Mouse (Mus musculus) limb, embryonic 15.5 days (tissue): ENCODE measurements around the gene Sorcs3. TPM values are rescaled to one million over a fixed set of nuclear protein-coding genes. Genes with fewer than 3 reads are reported as not detected.

Experiments used
- ATAC-seq: fragments of 200-750 bp; cut with Nextera tagmentation; 2 replicates; pipeline ENCODE4 v1.8.0; 2017; ENCODE audit warnings: low read depth, moderate TSS enrichment; ENCODE audit not compliant: insufficient number of reproducible peaks, low FRiP score, low TSS enrichment
- H3K27ac ChIP-seq: fragments of 300-500 bp; sonication (generic); 2 replicates; pipeline ENCODE4 v1.5.1; 2015; ENCODE audit warnings: moderate library complexity, mild to moderate bottlenecking, inconsistent platforms
- H3K27me3 ChIP-seq: fragments of 300-500 bp; sonication (generic); 2 replicates; pipeline ENCODE4 v1.6.1; 2015; ENCODE audit warnings: inconsistent platforms
- H3K36me3 ChIP-seq: fragments of 300-500 bp; sonication (generic); 2 replicates; pipeline ENCODE4 v1.6.1; 2015; ENCODE audit warnings: inconsistent platforms
- H3K4me1 ChIP-seq: fragments of 300-500 bp; sonication (generic); 2 replicates; pipeline ENCODE4 v1.6.1; 2015; ENCODE audit warnings: inconsistent platforms
- H3K4me2 ChIP-seq: fragments of 300-500 bp; sonication (generic); 2 replicates; pipeline ENCODE4 v1.6.1; 2015; ENCODE audit warnings: mild to moderate bottlenecking, inconsistent platforms
- H3K4me3 ChIP-seq: fragments of 300-500 bp; sonication (generic); 2 replicates; pipeline ENCODE4 v1.5.1; 2015; ENCODE audit warnings: mild to moderate bottlenecking, inconsistent platforms
- H3K9ac ChIP-seq: fragments of 300-500 bp; sonication (generic); 2 replicates; pipeline ENCODE4 v1.6.1; 2015; ENCODE audit warnings: inconsistent platforms
- H3K9me3 ChIP-seq: fragments of 300-500 bp; sonication (generic); 2 replicates; pipeline ENCODE4 v1.6.1; 2016; ENCODE audit warnings: inconsistent platforms
- WGBS: fragments of 180-500 bp; shearing (Covaris S2); methylation state at CpG from one replicate; pipeline ENCODE4 v1.1.7; 2015; 5-methylcytosine and 5-hydroxymethylcytosine counted together
- polyA plus RNA-seq: library from polyadenylated mRNA; unstranded; fragments of >200 nt; fragmentation: Nextera tagmentation; extraction: Ambion mirVana; gene quantifications from 2 replicates; pipeline ENCODE4 v1.2.1, GENCODE M21; 2015

Gene Sorcs3
- polyA plus RNA-seq, 1 experiment from 2014 or later = 1.9 TPM

DNA sequence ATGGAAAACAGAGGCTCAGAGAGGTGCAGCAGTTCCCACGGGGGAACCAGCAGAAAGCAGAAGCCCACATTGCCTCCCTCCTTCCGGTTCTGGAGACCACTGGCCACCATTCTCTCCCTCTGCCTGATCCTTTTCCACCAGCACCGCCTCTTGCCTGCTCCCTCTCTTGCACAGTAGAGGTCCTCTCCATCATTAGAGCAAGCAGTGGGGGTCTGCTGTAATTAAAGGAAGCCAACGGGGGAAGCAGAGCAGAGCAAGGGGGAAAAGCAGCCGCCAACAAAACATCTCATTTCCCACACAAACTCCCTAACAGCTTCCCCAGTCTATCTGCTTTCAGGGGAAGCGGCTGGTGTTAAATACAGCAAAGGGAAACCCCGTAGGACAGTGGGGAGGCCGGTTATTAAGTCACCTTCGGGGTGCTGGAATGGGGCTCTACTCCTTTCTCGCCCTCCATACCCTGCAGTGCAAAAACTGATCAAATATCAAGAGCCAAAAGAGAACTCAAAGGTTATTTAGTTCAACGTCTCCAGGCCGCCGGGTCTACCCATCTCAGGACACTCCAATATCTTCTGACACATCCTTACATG lies 32.1 kb downstream of the Sorcs3 start:
- H3K4me2 ChIP-seq = no peak overlapping the region
- ATAC-seq = no peak
- no peak overlapping the region for H3K27ac ChIP-seq
- no peaks in the 10 kb centered on the region for H3K9me3 ChIP-seq
- no peaks in the 10 kb centered on the region for H3K36me3 ChIP-seq
- H3K4me1 ChIP-seq = no peaks in the 10 kb centered on the region
- H3K4me3 ChIP-seq = no peak overlapping the region
- no peaks in the 10 kb centered on the region for H3K27me3 ChIP-seq
- no peak overlapping the region for H3K9ac ChIP-seq
- 40% methylated on average over 13 of the region's 13 CpGs for WGBS

DNA sequence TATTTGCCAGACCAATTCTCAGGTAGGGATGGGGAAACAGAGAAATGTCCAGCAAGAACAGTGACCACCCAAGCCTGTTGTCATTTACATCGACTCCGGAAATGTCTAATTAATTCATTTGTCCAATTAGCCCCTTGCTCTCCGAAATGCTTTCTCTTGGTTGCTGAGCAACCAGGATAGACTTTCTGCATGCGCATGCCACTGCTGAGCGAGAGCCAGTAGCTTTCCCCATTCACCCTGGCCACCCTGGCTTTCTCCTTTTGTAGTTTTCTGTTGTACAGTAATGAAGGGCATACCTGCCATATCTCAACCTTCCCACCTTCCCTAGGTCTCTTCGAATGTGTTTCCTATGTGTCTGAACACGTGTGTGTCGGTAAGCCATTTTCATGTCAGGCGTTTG lies 32.6 kb downstream of the Sorcs3 start:
- Histone ChIP-seq H3K9me3 (no peaks in the 10 kb centered on the region), H3K4me2 (no peak overlapping the region), H3K4me3 (no peak overlapping the region), H3K27me3 (no peaks in the 10 kb centered on the region), H3K4me1 (no peaks in the 10 kb centered on the region), H3K36me3 (no peaks in the 10 kb centered on the region), H3K27ac (no peak overlapping the region), H3K9ac (no peak overlapping the region)
- WGBS = 75% methylated on average over 9 of the region's 9 CpGs
- ATAC-seq = no peak

DNA sequence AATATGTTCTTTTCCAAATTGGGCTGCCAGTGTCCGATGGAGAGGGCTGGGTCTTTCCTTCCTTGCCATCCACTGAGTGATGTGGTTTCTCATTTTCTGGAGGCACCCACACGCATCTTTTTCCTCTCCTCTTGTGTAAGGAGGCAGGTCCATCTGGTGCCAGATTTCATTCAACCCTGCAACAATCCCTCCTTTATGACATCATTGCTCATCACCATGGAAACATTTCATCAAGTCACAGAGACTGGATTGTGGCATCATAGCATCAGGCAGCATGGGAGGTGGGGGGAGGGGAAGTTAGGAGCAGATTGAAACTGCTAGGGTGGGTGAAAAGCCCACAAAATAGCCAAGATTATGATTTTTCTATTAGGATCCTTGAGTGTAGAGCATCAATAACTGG lies 35.1 kb downstream of the Sorcs3 start:
- no peaks in the 10 kb centered on the region for H3K36me3 ChIP-seq
- no peak overlapping the region for H3K4me2 ChIP-seq
- no peak overlapping the region for H3K9ac ChIP-seq
- 60% methylated on average over 2 of the region's 2 CpGs for WGBS
- no peaks in the 10 kb centered on the region for H3K27me3 ChIP-seq
- no peak overlapping the region for H3K4me3 ChIP-seq
- H3K27ac ChIP-seq = no peak overlapping the region
- no peaks in the 10 kb centered on the region for H3K4me1 ChIP-seq
- ATAC-seq = no peak
- no peaks in the 10 kb centered on the region for H3K9me3 ChIP-seq

DNA sequence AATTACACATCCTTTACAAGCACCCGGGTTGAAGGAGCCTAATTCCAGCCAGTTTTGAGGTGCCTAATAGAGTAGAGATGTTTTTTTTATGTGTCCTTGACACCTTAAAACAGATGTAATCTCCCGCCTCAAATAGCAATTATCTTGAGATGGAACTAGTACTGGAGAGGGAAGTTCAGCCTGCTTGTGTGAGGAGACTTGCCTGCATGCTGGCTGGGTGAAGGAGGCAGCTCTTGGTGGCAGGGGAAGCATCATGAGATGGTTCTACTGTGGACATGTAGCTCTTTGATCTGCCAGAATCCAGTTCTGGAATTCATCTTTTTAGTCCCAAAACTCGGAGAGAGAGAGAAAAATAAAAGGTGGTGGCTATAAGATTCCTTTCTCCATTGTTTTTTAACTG lies 38.2 kb downstream of the Sorcs3 start:
- Histone ChIP-seq H3K9ac (no peak overlapping the region), H3K27ac (no peak overlapping the region), H3K4me3 (no peak overlapping the region), H3K9me3 (no peaks in the 10 kb centered on the region), H3K4me1 (no peaks in the 10 kb centered on the region), H3K27me3 (no peaks in the 10 kb centered on the region), H3K4me2 (no peak overlapping the region), H3K36me3 (no peaks in the 10 kb centered on the region)
- 44% methylated on average over 3 of the region's 3 CpGs for WGBS
- ATAC-seq = no peak

DNA sequence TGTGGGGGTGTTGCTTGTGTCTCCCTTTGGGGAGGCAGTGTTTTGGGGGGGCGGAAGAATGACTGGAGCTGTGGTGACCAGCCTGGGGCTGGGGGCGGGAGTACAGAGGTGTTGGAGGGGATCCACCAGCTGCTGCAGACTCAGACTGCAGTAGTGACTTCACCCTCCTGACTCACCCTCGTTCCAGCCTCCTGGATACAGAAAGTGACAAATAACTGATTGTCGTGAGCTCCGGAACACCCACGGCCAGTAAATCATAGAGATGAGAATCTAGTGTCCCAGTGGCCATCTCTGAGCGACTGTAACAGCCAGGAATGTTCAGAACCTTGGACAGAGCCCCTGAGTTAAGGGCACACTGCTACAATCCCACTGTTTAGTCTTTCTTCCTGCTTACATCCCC lies 53.4 kb downstream of the Sorcs3 start:
- Histone ChIP-seq H3K4me2 (no peak overlapping the region), H3K36me3 (no peaks in the 10 kb centered on the region), H3K9ac (no peak overlapping the region), H3K9me3 (no peaks in the 10 kb centered on the region), H3K4me1 (no peaks in the 10 kb centered on the region), H3K4me3 (no peak overlapping the region), H3K27ac (no peak overlapping the region), H3K27me3 (no peaks in the 10 kb centered on the region)
- ATAC-seq = no peak
- 63% methylated on average over 7 of the region's 7 CpGs for WGBS

DNA sequence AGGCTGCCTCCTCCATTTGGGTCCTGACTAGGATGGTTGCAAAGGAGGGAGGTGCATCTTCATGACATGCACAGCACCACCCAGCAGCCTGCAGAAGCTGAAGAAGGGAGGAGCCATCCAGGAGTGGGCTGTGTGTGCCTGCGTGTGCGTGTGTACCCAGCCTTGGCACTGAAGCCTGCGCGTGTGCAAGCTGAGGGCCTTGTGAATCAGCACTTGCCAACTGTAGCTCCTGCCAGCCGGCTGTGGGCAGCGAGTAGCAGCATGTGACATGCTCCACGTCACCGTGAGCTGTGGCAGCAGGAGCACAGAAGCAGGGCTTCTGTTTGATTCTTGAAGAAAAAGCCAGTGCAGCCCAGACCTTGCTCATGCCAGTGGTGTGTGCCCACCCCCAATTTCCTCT lies 54.8 kb downstream of the Sorcs3 start:
- no peak for ATAC-seq
- H3K4me1 ChIP-seq = no peaks in the 10 kb centered on the region
- H3K27ac ChIP-seq = no peak overlapping the region
- H3K9me3 ChIP-seq = no peaks in the 10 kb centered on the region
- no peak overlapping the region for H3K9ac ChIP-seq
- no peak overlapping the region for H3K4me3 ChIP-seq
- H3K27me3 ChIP-seq = no peaks in the 10 kb centered on the region
- H3K36me3 ChIP-seq = no peaks in the 10 kb centered on the region
- no peak overlapping the region for H3K4me2 ChIP-seq
- 84% methylated on average over 8 of the region's 8 CpGs for WGBS

DNA sequence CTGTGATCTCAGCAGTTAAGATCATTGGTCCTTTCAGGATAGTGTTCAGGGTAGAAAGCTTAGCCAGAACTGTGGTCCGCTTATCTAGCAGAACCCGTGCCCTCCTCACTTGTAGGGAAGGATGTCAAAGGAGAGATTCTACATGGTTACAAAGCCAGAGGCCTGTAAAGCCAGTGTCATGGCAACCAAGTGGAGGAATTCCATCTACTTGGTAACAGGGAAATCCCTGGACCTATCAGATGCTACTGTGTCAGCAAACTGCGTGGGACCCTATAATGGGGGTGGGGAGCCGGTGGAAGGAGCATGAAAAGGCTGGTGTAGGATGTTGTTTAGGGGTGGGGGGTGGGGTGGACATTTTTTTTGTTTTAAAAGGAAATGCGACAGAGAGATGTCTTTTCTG lies 57.9 kb downstream of the Sorcs3 start:
- H3K4me1 ChIP-seq = no peaks in the 10 kb centered on the region
- H3K9me3 ChIP-seq = no peaks in the 10 kb centered on the region
- no peak overlapping the region for H3K27ac ChIP-seq
- H3K4me3 ChIP-seq = no peak overlapping the region
- 83% methylated on average over 5 of the region's 5 CpGs for WGBS
- no peaks in the 10 kb centered on the region for H3K27me3 ChIP-seq
- H3K9ac ChIP-seq = no peak overlapping the region
- no peak overlapping the region for H3K4me2 ChIP-seq
- ATAC-seq = no peak
- H3K36me3 ChIP-seq = no peaks in the 10 kb centered on the region

DNA sequence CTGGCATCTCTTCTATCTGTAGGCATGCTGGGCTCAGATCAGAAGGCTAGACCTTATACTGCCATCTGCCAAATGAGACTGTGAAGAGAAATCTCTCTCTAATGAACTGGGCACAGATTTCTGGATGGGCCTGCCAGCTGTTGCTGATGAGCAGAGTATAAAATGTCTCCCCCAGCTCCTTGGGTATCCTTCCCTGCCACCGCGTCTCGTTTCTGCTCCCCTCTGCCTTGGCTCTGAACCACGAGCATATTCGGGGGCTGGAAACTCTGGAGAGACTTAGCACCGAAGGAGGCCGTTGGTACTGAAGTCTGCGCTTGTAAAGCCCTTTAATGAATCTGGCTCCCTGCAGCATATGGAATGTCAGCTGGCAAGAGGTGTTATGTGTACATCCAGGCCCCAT lies 74.4 kb downstream of the Sorcs3 start:
- 27% methylated on average over 8 of the region's 8 CpGs for WGBS
- H3K9ac ChIP-seq = no peak overlapping the region
- no peak overlapping the region for H3K4me2 ChIP-seq
- H3K4me1 ChIP-seq = no peaks in the 10 kb centered on the region
- H3K9me3 ChIP-seq = no peaks in the 10 kb centered on the region
- H3K36me3 ChIP-seq = no peaks in the 10 kb centered on the region
- H3K4me3 ChIP-seq = no peak overlapping the region
- H3K27ac ChIP-seq = no peak overlapping the region
- no peaks in the 10 kb centered on the region for H3K27me3 ChIP-seq
- ATAC-seq = no peak

DNA sequence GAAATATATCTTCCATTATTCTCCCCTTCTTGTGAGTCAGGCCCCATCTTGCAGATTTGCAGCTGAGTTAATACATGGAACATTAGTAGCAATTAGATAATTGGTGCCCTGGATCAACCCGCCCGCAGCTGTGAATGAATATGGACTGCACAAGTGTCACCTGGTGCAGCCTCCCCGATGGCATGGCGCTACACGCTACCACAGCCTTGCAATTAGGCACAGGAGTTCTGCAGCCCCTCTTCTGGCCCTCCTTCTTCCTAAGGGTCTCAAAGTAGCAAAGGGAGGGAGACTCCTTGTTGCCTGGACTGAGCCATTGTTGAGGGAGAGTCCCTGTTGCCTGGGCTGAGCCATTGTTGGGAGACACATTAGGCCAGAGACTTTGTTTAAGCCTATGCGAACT lies 76.4 kb downstream of the Sorcs3 start:
- WGBS = 79% methylated on average over 6 of the region's 6 CpGs
- Histone ChIP-seq H3K4me1 (no peaks in the 10 kb centered on the region), H3K9me3 (no peaks in the 10 kb centered on the region), H3K4me2 (no peak overlapping the region), H3K27me3 (no peaks in the 10 kb centered on the region), H3K36me3 (no peaks in the 10 kb centered on the region), H3K4me3 (no peak overlapping the region), H3K27ac (no peak overlapping the region), H3K9ac (no peak overlapping the region)
- no peak for ATAC-seq

DNA sequence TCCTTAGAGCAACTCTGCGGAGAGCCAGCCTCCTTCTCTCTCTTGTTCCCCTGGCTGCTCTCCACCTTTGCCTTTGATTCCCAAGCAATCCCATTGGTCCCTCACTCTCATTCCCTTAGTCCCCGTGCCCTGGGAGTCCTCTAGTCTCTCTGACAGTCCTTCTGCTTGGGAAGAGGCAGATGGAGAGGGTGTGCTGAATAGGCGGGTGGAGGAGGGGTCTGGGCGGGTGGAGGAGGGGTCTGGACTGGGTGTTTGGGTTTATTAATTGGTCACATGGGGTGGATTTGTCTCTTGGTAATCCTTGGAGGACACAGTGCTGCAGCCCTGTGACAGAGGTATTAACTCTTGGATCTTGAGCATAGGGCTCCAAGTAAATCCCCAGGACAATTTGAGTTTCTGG lies 77.4 kb downstream of the Sorcs3 start:
- H3K27ac ChIP-seq = no peak overlapping the region
- H3K36me3 ChIP-seq = no peaks in the 10 kb centered on the region
- H3K4me3 ChIP-seq = no peak overlapping the region
- 41% methylated on average over 4 of the region's 4 CpGs for WGBS
- H3K9ac ChIP-seq = no peak overlapping the region
- no peaks in the 10 kb centered on the region for H3K4me1 ChIP-seq
- no peaks in the 10 kb centered on the region for H3K9me3 ChIP-seq
- no peak overlapping the region for H3K4me2 ChIP-seq
- no peaks in the 10 kb centered on the region for H3K27me3 ChIP-seq
- no peak for ATAC-seq

DNA sequence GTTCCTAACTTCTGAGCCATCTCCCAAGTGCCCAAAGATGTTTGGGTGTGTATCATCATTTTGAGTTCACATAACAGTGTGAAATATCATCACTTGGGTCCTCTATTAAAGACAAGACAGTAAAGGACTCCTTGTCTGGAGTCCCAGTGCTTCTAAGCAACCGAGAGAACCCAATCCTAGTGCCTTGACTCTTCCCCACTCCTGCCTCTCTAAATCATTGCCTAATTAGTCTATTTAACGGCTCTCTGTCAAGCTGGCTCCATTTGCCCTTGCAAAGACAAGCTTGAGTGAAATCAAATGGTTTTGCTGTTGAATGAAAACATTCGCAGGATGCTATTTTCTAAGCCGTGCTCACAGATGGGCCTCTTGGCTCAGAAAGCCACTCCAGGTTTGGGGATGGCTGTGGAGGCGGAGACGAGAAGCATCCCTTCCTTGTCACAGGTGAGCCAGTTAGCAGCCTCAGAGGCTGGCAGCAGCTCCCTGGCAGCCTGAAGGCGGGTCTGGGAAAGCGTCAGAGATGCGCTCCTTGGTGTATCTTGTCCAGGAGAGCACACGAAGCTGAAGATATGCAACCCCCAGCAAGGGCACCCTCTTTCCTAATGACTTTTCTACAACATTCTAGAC lies 79.9 kb downstream of the Sorcs3 start:
- no peak for ATAC-seq
- WGBS = 66% methylated on average over 10 of the region's 10 CpGs

DNA sequence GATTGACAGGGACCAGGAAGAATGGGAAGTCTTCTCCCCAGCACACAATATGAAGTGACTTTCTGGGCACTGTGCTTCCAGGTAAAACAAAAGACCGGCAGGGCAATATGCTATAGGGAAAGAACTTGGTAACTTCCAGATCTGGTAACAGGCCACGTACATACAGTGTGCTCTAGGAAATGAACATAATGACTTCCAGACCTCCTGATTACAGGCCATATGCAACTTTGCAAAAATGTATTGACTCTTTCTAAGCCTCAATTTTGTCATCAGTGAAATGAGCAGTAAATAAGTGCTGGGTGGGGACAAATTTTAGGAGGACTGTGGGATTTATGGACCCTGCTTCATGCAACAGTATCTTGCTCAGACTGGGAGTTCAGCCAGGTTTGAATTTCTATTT lies 88.4 kb downstream of the Sorcs3 start:
- peak; percentile 42; the same call in 1 of the 2 replicates for ATAC-seq
- Histone ChIP-seq H3K9ac (no peak overlapping the region), H3K27me3 (no peaks in the 10 kb centered on the region), H3K4me1 (no peaks in the 10 kb centered on the region), H3K4me2 (no peak overlapping the region), H3K4me3 (no peak overlapping the region), H3K27ac (no peak overlapping the region), H3K9me3 (no peaks in the 10 kb centered on the region), H3K36me3 (no peaks in the 10 kb centered on the region)
- 43% methylated on average over 2 of the region's 2 CpGs for WGBS

More for the DNA sequence above, 79.9 kb downstream of the Sorcs3 start:
- Histone ChIP-seq H3K9me3 (no peaks in the 10 kb centered on the region), H3K27me3 (no peaks in the 10 kb centered on the region), H3K36me3 (no peaks in the 10 kb centered on the region), H3K27ac (no peak overlapping the region), H3K4me3 (no peak overlapping the region), H3K9ac (no peak overlapping the region), H3K4me2 (no peak overlapping the region), H3K4me1 (no peaks in the 10 kb centered on the region)

DNA sequence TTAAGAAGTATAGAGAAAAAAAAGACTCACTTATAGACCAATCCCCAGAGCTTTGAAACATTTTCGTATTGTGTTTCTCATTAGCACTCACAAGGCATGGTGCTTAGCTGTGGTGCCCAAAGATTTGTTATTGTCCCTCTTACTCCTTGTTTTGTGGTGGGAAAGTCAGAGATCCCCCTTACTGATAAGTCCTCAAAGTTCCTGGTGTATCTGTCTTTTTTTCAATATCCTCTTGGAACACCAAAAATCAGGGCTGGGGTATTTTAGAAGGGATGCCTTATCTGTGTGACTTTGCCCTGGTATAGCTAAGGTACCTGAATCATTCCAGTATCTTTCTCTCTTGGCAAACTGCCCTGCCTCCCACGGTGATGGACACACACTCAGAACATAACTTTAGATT lies 92.6 kb downstream of the Sorcs3 start:
- no peaks in the 10 kb centered on the region for H3K9me3 ChIP-seq
- no peaks in the 10 kb centered on the region for H3K27me3 ChIP-seq
- H3K4me1 ChIP-seq = peaks cover 5% of the 10 kb centered on the region; the same call in 1 of the 2 replicates
- no peak overlapping the region for H3K9ac ChIP-seq
- WGBS = 62% methylated on average over 2 of the region's 2 CpGs
- no peak for ATAC-seq
- no peaks in the 10 kb centered on the region for H3K36me3 ChIP-seq
- H3K4me2 ChIP-seq = no peak overlapping the region
- H3K27ac ChIP-seq = no peak overlapping the region
- H3K4me3 ChIP-seq = no peak overlapping the region
